Mouse (Mus musculus): ENCODE measurements around the gene Pomgnt2. TPM values are rescaled to one million over a fixed set of nuclear protein-coding genes. Genes with fewer than 3 reads are reported as not detected.

The Pomgnt2 gene
- total and polyA plus RNA-seq, 3 experiments: not detected

- no peak overlapping the region for H3K4me3 ChIP-seq (replicated peaks in 1 of 3; ENCODE audit: low read depth in 2 of 3, low read length in 2 of 3, poor library complexity in 1 of 3)
Observed at GRCm38 (mm10) chr9:121948431-121948830, 48.5 kb downstream of the Pomgnt2 start.

DNA sequence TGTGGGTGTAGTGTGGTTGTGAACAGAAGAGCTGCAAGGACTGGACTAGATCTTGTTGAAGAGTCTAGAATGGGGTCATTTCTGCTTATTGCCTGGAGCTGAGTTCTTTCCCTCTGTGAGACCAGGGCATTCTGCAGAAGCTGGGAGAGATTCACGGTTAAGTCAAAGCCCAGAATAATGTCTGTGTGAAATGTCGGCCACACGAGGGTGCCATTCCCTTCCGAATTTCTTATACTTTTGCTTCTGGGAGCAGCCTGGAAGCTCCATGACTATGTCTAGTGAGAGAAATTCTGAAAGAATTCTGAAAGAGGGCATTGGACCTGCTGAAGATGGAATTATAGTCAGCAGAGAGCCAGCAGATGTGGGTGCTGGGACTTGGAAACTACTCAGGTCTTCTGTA, 49.1 kb downstream of the Pomgnt2 start:
- Histone ChIP-seq H3K4me2 (ENCODE audit: insufficient read depth, low read depth, poor library complexity, severe bottlenecking) (no peak overlapping the region), H3K9ac (ENCODE audit: insufficient read depth, low read depth) (no peak overlapping the region), H3K79me2 (replicated peaks; ENCODE audit: control insufficient read depth, extremely low read depth, insufficient read depth, poor library complexity, severe bottlenecking) (no peaks in the 10 kb centered on the region; the same call in 1 of the 2 replicates), H3K4me3 (replicated peaks in 1 of 3; ENCODE audit: low read depth in 2 of 3, low read length in 2 of 3, poor library complexity in 1 of 3) (no peak overlapping the region), H3K4me1 (ENCODE audit: control insufficient read depth in 1 of 2, insufficient read depth in 2 of 2) (peaks cover 5 to 18% of the 10 kb centered on the region in 2 experiments), H3K9me3 (replicated peaks; ENCODE audit: low read length) (no peaks in the 10 kb centered on the region), H3K27me3 (replicated peaks) (no peaks in the 10 kb centered on the region), H3K27ac (ENCODE audit: insufficient read depth, low read depth) (no peak overlapping the region), H3K36me3 (replicated peaks in 1 of 2; ENCODE audit: control insufficient read depth in 1 of 2, insufficient read depth in 1 of 2, low read length in 1 of 2) (peaks cover 33 to 60% of the 10 kb centered on the region in 2 experiments)
- in situ Hi-C loops (cut with MboI; ENCODE audit: low pct_ligation_motif_present, low pct_unique_long_range_greater_than_20kb, low sequenced_read_pairs) (loop anchor here (5.0 kb wide), 1 partner anchor 35 kb away; no protein-coding TSS in a partner anchor), dilution Hi-C loops (cut with MboI; ENCODE audit: extremely low pct_ligation_motif_present, extremely low pct_unique_long_range_greater_than_20kb, low sequenced_read_pairs) (no loop called here)
- DNase-seq (ENCODE audit: extremely low read depth): no peak
- TF ChIP-seq RAD21 (IDR thresholded peaks at IDR 0.05; ENCODE audit: low read depth, low read length) (peak; percentile 40), JUN (IDR thresholded peaks at IDR 0.05; ENCODE audit: insufficient read depth, low read depth, low read length) (no peak), CTCF (conservative IDR thresholded peaks at IDR 0.05 in 1 of 2, IDR thresholded peaks at IDR 0.05 in 1 of 2; ENCODE audit: low read depth in 2 of 2, low read length in 2 of 2) (peak; percentile 11 to 50; a peak in 2 of 4 replicates), RCOR1 (conservative IDR thresholded peaks at IDR 0.05; ENCODE audit: low read depth, low read length) (no peak), ZNF384 (IDR thresholded peaks at IDR 0.05; ENCODE audit: low read depth, low read length) (no peak), ZC3H11A (IDR thresholded peaks at IDR 0.05; ENCODE audit: low read depth, low read length) (no peak), GABPA (IDR thresholded peaks at IDR 0.05; ENCODE audit: insufficient replicate concordance, low read depth, low read length) (no peak), SMC3 (IDR thresholded peaks at IDR 0.05; ENCODE audit: low read depth, low read length) (peak; percentile 34), POLR2A (IDR thresholded peaks at IDR 0.05; ENCODE audit: low read depth, low read length) (no peak), PAX5 (IDR thresholded peaks at IDR 0.05; ENCODE audit: low read length) (no peak), MXI1 (IDR thresholded peaks at IDR 0.05; ENCODE audit: low read depth, low read length) (no peak), ETS1 (conservative IDR thresholded peaks at IDR 0.05; ENCODE audit: low read depth, low read length) (no peak)

More at GRCm38 (mm10) chr9:121948431-121948830, 48.5 kb downstream of the Pomgnt2 start:
- Histone ChIP-seq H3K9ac (ENCODE audit: insufficient read depth, low read depth) (no peak overlapping the region), H3K79me2 (replicated peaks; ENCODE audit: control insufficient read depth, extremely low read depth, insufficient read depth, poor library complexity, severe bottlenecking) (no peaks in the 10 kb centered on the region; the same call in 1 of the 2 replicates), H3K27ac (ENCODE audit: insufficient read depth, low read depth) (no peak overlapping the region), H3K36me3 (replicated peaks in 1 of 2; ENCODE audit: control insufficient read depth in 1 of 2, insufficient read depth in 1 of 2, low read length in 1 of 2) (peaks cover 31 to 54% of the 10 kb centered on the region in 2 experiments), H3K4me1 (ENCODE audit: control insufficient read depth in 1 of 2, insufficient read depth in 2 of 2) (peaks cover 0 to 11% of the 10 kb centered on the region in 2 experiments; a peak in 3 of 4 replicates), H3K4me2 (ENCODE audit: insufficient read depth, low read depth, poor library complexity, severe bottlenecking) (no peak overlapping the region), H3K9me3 (replicated peaks; ENCODE audit: low read length) (no peaks in the 10 kb centered on the region), H3K27me3 (replicated peaks) (no peaks in the 10 kb centered on the region)
- no peak for TF ChIP-seq ETS1 (conservative IDR thresholded peaks at IDR 0.05; ENCODE audit: low read depth, low read length)
- TF ChIP-seq NELFE (IDR thresholded peaks at IDR 0.05; ENCODE audit: low read depth, low read length): no peak
- no peak for TF ChIP-seq ZMIZ1 (IDR thresholded peaks at IDR 0.05; ENCODE audit: low read depth, low read length)
- no peak for TF ChIP-seq MAFK (IDR thresholded peaks at IDR 0.05; ENCODE audit: insufficient replicate concordance, low read length)
- no peak for TF ChIP-seq IRF4 (IDR thresholded peaks at IDR 0.05; ENCODE audit: low read depth, low read length)
- no peak for TF ChIP-seq ELF1 (IDR thresholded peaks at IDR 0.05; ENCODE audit: low read depth, low read length)
- no peak for TF ChIP-seq JUN (IDR thresholded peaks at IDR 0.05; ENCODE audit: insufficient read depth, low read depth, low read length)
- no peak for TF ChIP-seq ZNF384 (IDR thresholded peaks at IDR 0.05; ENCODE audit: low read depth, low read length)
- TF ChIP-seq ZKSCAN1 (IDR thresholded peaks at IDR 0.05; ENCODE audit: borderline replicate concordance, low read depth, low read length): no peak
- TF ChIP-seq CHD1 (IDR thresholded peaks at IDR 0.05; ENCODE audit: low read depth, low read length): no peak
- no peak for TF ChIP-seq MAX (IDR thresholded peaks at IDR 0.05; ENCODE audit: low read length)
- no peak for TF ChIP-seq HCFC1 (IDR thresholded peaks at IDR 0.05; ENCODE audit: low read depth, low read length)
- TF ChIP-seq POLR2A (IDR thresholded peaks at IDR 0.05; ENCODE audit: low read depth, low read length): no peak
- TF ChIP-seq MYC (IDR thresholded peaks at IDR 0.05; ENCODE audit: low read depth, low read length): no peak
- TF ChIP-seq SIN3A (IDR thresholded peaks at IDR 0.05; ENCODE audit: low read length): no peak
- no peak for TF ChIP-seq CHD2 (IDR thresholded peaks at IDR 0.05; ENCODE audit: low read length)
- in situ Hi-C loops (cut with MboI; ENCODE audit: low pct_ligation_motif_present, low pct_unique_long_range_greater_than_20kb, low sequenced_read_pairs) (loop anchor here (5.0 kb wide), 1 partner anchor 34 kb away; no protein-coding TSS in a partner anchor), dilution Hi-C loops (cut with MboI; ENCODE audit: extremely low pct_ligation_motif_present, extremely low pct_unique_long_range_greater_than_20kb, low sequenced_read_pairs) (no loop called here)
- no peak for DNase-seq (ENCODE audit: extremely low read depth)

Measured in CH12.LX (cell line).